Mouse (Mus musculus): ENCODE results near the gene Rad51c. TPM values are rescaled to one million over a fixed set of nuclear protein-coding genes. Genes with fewer than 3 reads are reported as not detected.
"Not testable (repeated sequence)": the region's sequence is repeated elsewhere in the genome, so short reads cannot be mapped to it uniquely, and the experiment has no call there.

Gene Rad51c
- polyA plus RNA-seq (2016; fragmentation: Nextera tagmentation; extraction: Ambion mirVana), result 11.5 and 15.4 TPM in 2 replicates

- peak within 1 kb of the TSS; percentile 65 for H3K4me3 ChIP-seq
- 78% methylated on average over 27 of the region's 27 CpGs for WGBS
- peak within 1 kb of the TSS; percentile 94 for H3K27ac ChIP-seq
- peaks cover 27% of the 10 kb centered on the region for H3K36me3 ChIP-seq
- DNase-seq (ENCODE audit: low spot score), result peak; percentile 37
- peaks cover 5% of the 10 kb centered on the region for H3K4me1 ChIP-seq
- no peaks in the 10 kb centered on the region for H3K9me3 ChIP-seq (replicated peaks)
- no peaks in the 10 kb centered on the region for H3K27me3 ChIP-seq (ENCODE audit: low read depth, poor library complexity, severe bottlenecking)
Measured at GRCm38 (mm10) chr11:87404876-87405275, at the start of gene Rad51c, which contains the start of gene Tex14. Gene Rad51c, minus strand, starts transcription at chr11:87404954. Gene Tex14, plus strand, starts transcription at chr11:87405065.

GRCm38 (mm10) chr11:87454035-87454690, 49.4 kb upstream of the Rad51c start:
- Histone ChIP-seq H3K36me3 (no peaks in the 10 kb centered on the region), H3K27ac (peak overlapping the region; percentile 62), H3K9me3 (replicated peaks) (no peaks in the 10 kb centered on the region), H3K4me1 (peaks cover 16% of the 10 kb centered on the region), H3K27me3 (ENCODE audit: low read depth, poor library complexity, severe bottlenecking) (no peaks in the 10 kb centered on the region), H3K4me3 (no peak overlapping the region)
- DNase-seq (ENCODE audit: low spot score), result no peak
- 88% methylated on average over 2 of the region's 2 CpGs for WGBS

GRCm38 (mm10) chr11:87453216-87454034, 48.7 kb upstream of the Rad51c start:
- no peaks in the 10 kb centered on the region for H3K36me3 ChIP-seq
- DNase-seq (ENCODE audit: low spot score), result peak; percentile 51
- no peaks in the 10 kb centered on the region for H3K27me3 ChIP-seq (ENCODE audit: low read depth, poor library complexity, severe bottlenecking)
- no peaks in the 10 kb centered on the region for H3K9me3 ChIP-seq (replicated peaks)
- H3K4me3 ChIP-seq, result peak overlapping the region; percentile 25
- H3K4me1 ChIP-seq, result peaks cover 16% of the 10 kb centered on the region
- peak overlapping the region; percentile 82 for H3K27ac ChIP-seq
- WGBS, result 20% methylated on average over 13 of the region's 13 CpGs

GRCm38 (mm10) chr11:87452779-87453178, 48.0 kb upstream of the Rad51c start:
- peak overlapping the region; percentile 82 for H3K27ac ChIP-seq
- not testable (repeated sequence) for H3K9me3 ChIP-seq (replicated peaks); H3K4me3 ChIP-seq; DNase-seq (ENCODE audit: low spot score); H3K36me3 ChIP-seq; H3K27me3 ChIP-seq (ENCODE audit: low read depth, poor library complexity, severe bottlenecking)
- H3K4me1 ChIP-seq, result peaks cover 19% of the 10 kb centered on the region
- 78% methylated on average over 8 of the region's 8 CpGs for WGBS

- not testable (repeated sequence) for H3K27me3 ChIP-seq (ENCODE audit: low read depth, poor library complexity, severe bottlenecking); H3K36me3 ChIP-seq; H3K9me3 ChIP-seq (replicated peaks); H3K27ac ChIP-seq; H3K4me3 ChIP-seq; DNase-seq (ENCODE audit: low spot score)
- peaks cover 24% of the 10 kb centered on the region for H3K4me1 ChIP-seq
- 57% methylated on average over 5 of the region's 5 CpGs for WGBS
Measured at GRCm38 (mm10) chr11:87449847-87450246, 45.1 kb upstream of the Rad51c start.

GRCm38 (mm10) chr11:87449200-87449547, 44.4 kb upstream of the Rad51c start:
- Histone ChIP-seq H3K27me3 (ENCODE audit: low read depth, poor library complexity, severe bottlenecking) (no peaks in the 10 kb centered on the region), H3K27ac (no peak overlapping the region), H3K4me1 (peaks cover 25% of the 10 kb centered on the region), H3K4me3 (no peak overlapping the region), H3K9me3 (replicated peaks) (no peaks in the 10 kb centered on the region), H3K36me3 (no peaks in the 10 kb centered on the region)
- 23% methylated on average over 3 of the region's 3 CpGs for WGBS
- DNase-seq (ENCODE audit: low spot score), result no peak

GRCm38 (mm10) chr11:87448476-87449199, 43.9 kb upstream of the Rad51c start:
- Histone ChIP-seq H3K4me1 (peaks cover 20% of the 10 kb centered on the region), H3K27ac (peak overlapping the region; percentile 80)
- 0% methylated on average over 6 of the region's 32 CpGs for WGBS
- H3K27me3 ChIP-seq (ENCODE audit: low read depth, poor library complexity, severe bottlenecking); H3K9me3 ChIP-seq (replicated peaks); H3K4me3 ChIP-seq; H3K36me3 ChIP-seq: not testable (repeated sequence)
- peak; percentile 65 for DNase-seq (ENCODE audit: low spot score)

- not testable (repeated sequence) for H3K27me3 ChIP-seq (ENCODE audit: low read depth, poor library complexity, severe bottlenecking); H3K9me3 ChIP-seq (replicated peaks); H3K36me3 ChIP-seq
- H3K4me1 ChIP-seq, result peaks cover 14% of the 10 kb centered on the region
- H3K4me3 ChIP-seq, result peak overlapping the region; percentile 48
- peak; percentile 74 for DNase-seq (ENCODE audit: low spot score)
- WGBS, result under 1% methylated on average over 34 of the region's 34 CpGs
- H3K27ac ChIP-seq, result peak overlapping the region; percentile 80
Measured at GRCm38 (mm10) chr11:87448081-87448475, 43.3 kb upstream of the Rad51c start.

GRCm38 (mm10) chr11:87447429-87447828, 42.7 kb upstream of the Rad51c start:
- peaks cover 11% of the 10 kb centered on the region for H3K4me1 ChIP-seq
- no peak overlapping the region for H3K4me3 ChIP-seq
- no peaks in the 10 kb centered on the region for H3K27me3 ChIP-seq (ENCODE audit: low read depth, poor library complexity, severe bottlenecking)
- H3K9me3 ChIP-seq (replicated peaks), result no peaks in the 10 kb centered on the region
- no peak for DNase-seq (ENCODE audit: low spot score)
- H3K36me3 ChIP-seq, result no peaks in the 10 kb centered on the region
- H3K27ac ChIP-seq, result no peak overlapping the region

GRCm38 (mm10) chr11:87446159-87446558, 41.4 kb upstream of the Rad51c start:
- H3K4me1 ChIP-seq, result peaks cover 11% of the 10 kb centered on the region
- WGBS, result 90% methylated on average over 3 of the region's 3 CpGs
- no peak for DNase-seq (ENCODE audit: low spot score)
- H3K27me3 ChIP-seq (ENCODE audit: low read depth, poor library complexity, severe bottlenecking), result peaks cover 6% of the 10 kb centered on the region
- H3K9me3 ChIP-seq (replicated peaks), result no peaks in the 10 kb centered on the region
- H3K36me3 ChIP-seq, result no peaks in the 10 kb centered on the region
- no peak overlapping the region for H3K27ac ChIP-seq
- no peak overlapping the region for H3K4me3 ChIP-seq

GRCm38 (mm10) chr11:87445593-87445992, 40.8 kb upstream of the Rad51c start:
- 57% methylated on average over 4 of the region's 4 CpGs for WGBS
- H3K9me3 ChIP-seq (replicated peaks); DNase-seq (ENCODE audit: low spot score): not testable (repeated sequence)

GRCm38 (mm10) chr11:87444735-87445428, 40.1 kb upstream of the Rad51c start:
- peaks cover 11% of the 10 kb centered on the region for H3K4me1 ChIP-seq
- no peak overlapping the region for H3K27ac ChIP-seq
- H3K9me3 ChIP-seq (replicated peaks), result no peaks in the 10 kb centered on the region
- 6% methylated on average over 16 of the region's 16 CpGs for WGBS
- no peaks in the 10 kb centered on the region for H3K36me3 ChIP-seq
- peaks cover 6% of the 10 kb centered on the region for H3K27me3 ChIP-seq (ENCODE audit: low read depth, poor library complexity, severe bottlenecking)
- no peak for DNase-seq (ENCODE audit: low spot score)
- H3K4me3 ChIP-seq, result no peak overlapping the region

More at GRCm38 (mm10) chr11:87445593-87445992, 40.8 kb upstream of the Rad51c start:
- H3K27me3 ChIP-seq (ENCODE audit: low read depth, poor library complexity, severe bottlenecking); H3K36me3 ChIP-seq; H3K4me3 ChIP-seq; H3K27ac ChIP-seq: not testable (repeated sequence)
- peaks cover 11% of the 10 kb centered on the region for H3K4me1 ChIP-seq
